Mouse (Mus musculus): ENCODE measurements at regions not wholly inside any gene's neighbourhood (a gene's known extent, or its start where the extent isn't known, plus 50 kb on each side); places are given as distances from the start of the nearest gene placed in this dataset.
A peak's percentile ranks its signal among the peaks of the same experiment; 100 is the strongest.
"Not testable (repeated sequence)": the region's sequence is repeated elsewhere in the genome, so short reads cannot be mapped to it uniquely, and the experiment has no call there.

DNA sequence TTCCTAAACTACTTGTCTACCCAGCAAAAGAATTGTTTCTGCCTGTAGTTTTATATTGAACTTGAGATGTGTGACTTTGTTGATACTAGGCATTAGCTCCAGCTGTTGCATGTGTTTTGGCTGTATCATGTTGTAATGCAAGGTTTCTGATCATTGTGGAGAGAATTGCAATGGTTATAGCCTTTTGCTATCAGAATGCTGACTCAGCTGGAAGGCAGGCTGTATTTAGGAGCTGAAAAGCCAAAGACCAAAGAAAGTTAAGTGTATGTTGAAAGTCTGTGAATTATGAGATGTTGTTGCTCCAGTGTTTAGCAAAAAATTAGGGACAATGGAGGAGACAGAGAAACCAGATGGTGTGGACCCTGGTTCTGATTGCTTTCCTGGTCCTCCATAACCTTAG, 2493.9 kb upstream of the Cdh20 start:
- Histone ChIP-seq H3K4me1 (ENCODE audit: control insufficient read depth, insufficient read depth, low read length) (no peaks in the 10 kb centered on the region), H3K27me3 (ENCODE audit: control insufficient read depth, insufficient read depth, low read length) (no peaks in the 10 kb centered on the region), H3K4me3 (replicated peaks; ENCODE audit: insufficient read depth, low read depth, low read length) (no peak overlapping the region), H3K27ac (ENCODE audit: insufficient read depth, low read length) (no peak overlapping the region)
- DNase-seq: no peak
- no peak for TF ChIP-seq CTCF (IDR thresholded peaks at IDR 0.05; ENCODE audit: borderline replicate concordance, insufficient read depth, low read depth, low read length)
- TF ChIP-seq POLR2A (IDR thresholded peaks at IDR 0.05; ENCODE audit: borderline replicate concordance, insufficient read depth, low read length): no peak

DNA sequence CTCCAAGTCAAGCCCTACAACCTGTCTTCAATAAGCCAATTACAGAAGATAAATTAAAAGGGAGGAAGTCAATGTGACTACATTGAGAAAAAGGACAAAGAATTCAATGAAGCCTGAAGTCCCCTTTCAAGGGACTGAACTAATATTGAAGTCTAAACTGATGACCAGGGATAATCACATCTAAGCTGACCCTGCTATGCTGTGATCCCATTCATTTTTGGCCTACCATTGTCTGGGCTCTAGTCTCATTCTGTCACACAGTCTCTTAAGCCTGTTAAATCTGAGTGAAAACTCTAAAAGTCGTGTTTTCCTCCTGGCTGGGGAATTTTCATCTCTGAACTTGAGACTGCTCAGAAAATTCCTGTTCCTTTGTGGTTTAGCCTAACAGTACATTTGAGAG, 2480.0 kb upstream of the Cdh20 start:
- Histone ChIP-seq H3K27me3 (ENCODE audit: control insufficient read depth, insufficient read depth, low read length) (no peaks in the 10 kb centered on the region), H3K4me1 (ENCODE audit: control insufficient read depth, insufficient read depth, low read length) (no peaks in the 10 kb centered on the region), H3K4me3 (replicated peaks; ENCODE audit: insufficient read depth, low read depth, low read length) (no peak overlapping the region), H3K27ac (ENCODE audit: insufficient read depth, low read length) (no peak overlapping the region)
- no peak for DNase-seq
- WGBS: 4% methylated on average over 1 of the region's 1 CpGs
- TF ChIP-seq POLR2A (IDR thresholded peaks at IDR 0.05; ENCODE audit: borderline replicate concordance, insufficient read depth, low read length) (no peak), CTCF (IDR thresholded peaks at IDR 0.05; ENCODE audit: borderline replicate concordance, insufficient read depth, low read depth, low read length) (no peak)

DNA sequence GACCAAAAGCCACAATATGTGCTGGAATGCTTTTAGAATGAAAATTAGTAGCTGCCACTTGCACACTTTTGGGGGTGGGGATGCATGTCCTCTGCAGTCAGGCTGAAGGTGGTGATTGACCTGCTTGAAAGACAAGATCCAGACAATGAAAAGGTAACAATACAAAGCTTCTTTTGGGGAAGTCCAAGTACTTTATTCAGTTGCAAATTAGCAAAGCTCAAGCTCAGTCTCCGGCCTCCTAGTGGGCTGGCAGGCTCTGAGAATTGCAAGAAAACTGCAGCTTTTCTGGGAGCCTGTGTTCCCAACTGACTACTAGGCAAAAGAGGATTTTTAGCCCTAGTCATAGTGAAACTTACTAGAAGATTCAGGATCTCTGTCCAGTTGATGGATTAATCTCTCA, 2464.8 kb upstream of the Cdh20 start:
- Histone ChIP-seq H3K27me3 (ENCODE audit: control insufficient read depth, insufficient read depth, low read length) (no peaks in the 10 kb centered on the region), H3K4me1 (ENCODE audit: control insufficient read depth, insufficient read depth, low read length) (no peaks in the 10 kb centered on the region), H3K27ac (ENCODE audit: insufficient read depth, low read length) (no peak overlapping the region), H3K4me3 (replicated peaks; ENCODE audit: insufficient read depth, low read depth, low read length) (no peak overlapping the region)
- TF ChIP-seq CTCF (IDR thresholded peaks at IDR 0.05; ENCODE audit: borderline replicate concordance, insufficient read depth, low read depth, low read length) (no peak), POLR2A (IDR thresholded peaks at IDR 0.05; ENCODE audit: borderline replicate concordance, insufficient read depth, low read length) (no peak)
- no peak for DNase-seq
- 47% methylated on average over 1 of the region's 1 CpGs for WGBS

DNA sequence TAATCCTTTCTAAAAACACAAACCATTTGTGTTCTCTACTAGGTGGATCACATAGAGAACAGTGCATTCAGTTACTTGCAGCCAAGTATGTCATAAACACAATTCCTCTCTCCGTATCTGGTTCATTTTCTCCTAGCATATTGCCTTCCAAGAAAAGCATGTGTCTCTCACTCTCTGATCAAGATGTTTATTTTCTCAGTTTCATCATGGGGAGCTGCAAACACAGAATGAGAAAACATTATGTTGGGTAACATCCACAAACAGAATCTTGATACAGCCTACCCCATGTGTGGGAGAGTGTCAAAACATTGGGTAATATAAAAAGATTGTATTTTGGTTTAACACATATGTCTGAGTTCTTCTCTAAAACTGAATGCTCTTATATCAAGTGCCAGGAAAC, 2415.2 kb upstream of the Cdh20 start:
- Histone ChIP-seq H3K4me1 (ENCODE audit: control insufficient read depth, insufficient read depth, low read length) (no peaks in the 10 kb centered on the region), H3K27ac (ENCODE audit: insufficient read depth, low read length) (no peak overlapping the region), H3K4me3 (replicated peaks; ENCODE audit: insufficient read depth, low read depth, low read length) (no peak overlapping the region), H3K27me3 (ENCODE audit: control insufficient read depth, insufficient read depth, low read length) (no peaks in the 10 kb centered on the region)
- no peak for DNase-seq
- WGBS: 81% methylated on average over 1 of the region's 1 CpGs
- TF ChIP-seq CTCF (IDR thresholded peaks at IDR 0.05; ENCODE audit: borderline replicate concordance, insufficient read depth, low read depth, low read length) (no peak), POLR2A (IDR thresholded peaks at IDR 0.05; ENCODE audit: borderline replicate concordance, insufficient read depth, low read length) (no peak)

DNA sequence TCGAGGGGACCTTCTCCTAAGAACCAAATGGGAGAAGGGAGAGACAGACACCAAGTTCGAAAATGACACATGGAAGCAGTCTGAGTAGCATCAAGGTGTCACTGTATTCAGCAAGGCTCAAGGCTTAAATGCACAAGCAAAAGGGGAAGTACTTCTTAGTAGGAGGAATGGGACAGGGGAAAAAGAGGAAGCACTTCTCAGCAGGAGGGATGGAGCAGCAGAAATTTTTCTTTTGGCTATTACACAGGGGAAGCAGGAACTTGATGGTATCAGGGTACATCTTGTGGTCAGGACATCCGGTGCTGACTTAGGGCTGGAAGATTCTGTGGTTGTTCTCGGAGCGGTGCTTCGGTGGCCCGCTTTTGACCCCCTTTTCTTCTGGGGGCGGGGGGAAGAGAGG, 2410.4 kb upstream of the Cdh20 start:
- 87% methylated on average over 8 of the region's 8 CpGs for WGBS
- DNase-seq: not testable (repeated sequence)

DNA sequence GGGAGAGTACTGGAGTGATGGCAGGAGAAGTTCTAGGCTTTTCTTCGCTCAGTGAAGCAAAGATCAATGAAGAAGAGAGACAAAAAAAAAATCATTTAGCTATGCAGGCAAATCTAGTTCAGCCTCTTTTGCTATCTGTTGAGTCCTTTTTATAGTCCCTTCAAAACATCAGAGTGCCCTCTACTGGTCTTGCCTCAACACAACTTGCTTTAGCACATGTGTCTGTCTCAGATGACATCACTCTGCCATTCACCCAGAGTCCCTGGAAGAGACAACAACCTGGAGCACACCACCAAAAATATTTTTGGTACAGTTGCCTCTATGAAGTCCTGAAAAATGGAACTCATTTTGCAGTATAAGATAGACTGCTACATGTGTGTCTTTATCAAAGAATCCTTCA, 2389.7 kb upstream of the Cdh20 start:
- no peak for TF ChIP-seq POLR2A (IDR thresholded peaks at IDR 0.05; ENCODE audit: borderline replicate concordance, insufficient read depth, low read length)
- no peak for TF ChIP-seq CTCF (IDR thresholded peaks at IDR 0.05; ENCODE audit: borderline replicate concordance, insufficient read depth, low read depth, low read length)
- Histone ChIP-seq H3K27ac (ENCODE audit: insufficient read depth, low read length) (no peak overlapping the region), H3K4me1 (ENCODE audit: control insufficient read depth, insufficient read depth, low read length) (no peaks in the 10 kb centered on the region), H3K4me3 (replicated peaks; ENCODE audit: insufficient read depth, low read depth, low read length) (no peak overlapping the region), H3K27me3 (ENCODE audit: control insufficient read depth, insufficient read depth, low read length) (no peaks in the 10 kb centered on the region)
- DNase-seq: peak in 1 of 2 experiments; percentile 1
- WGBS: 53% methylated on average over 1 of the region's 1 CpGs

More for the DNA sequence above, 2410.4 kb upstream of the Cdh20 start:
- H3K27ac ChIP-seq (ENCODE audit: insufficient read depth, low read length); H3K27me3 ChIP-seq (ENCODE audit: control insufficient read depth, insufficient read depth, low read length); H3K4me3 ChIP-seq (replicated peaks; ENCODE audit: insufficient read depth, low read depth, low read length); H3K4me1 ChIP-seq (ENCODE audit: control insufficient read depth, insufficient read depth, low read length): not testable (repeated sequence)

Data from cerebellum, adult 2 months (tissue).